Comparison of ENCODE assay signal across 8 mouse cellular contexts in genomic region chr3:95994381-95994846, GRCm38 (mm10). TPM values are rescaled to one million over a fixed set of nuclear protein-coding genes. Genes with fewer than 3 reads are reported as not detected.
A peak's percentile ranks its signal among the peaks of the same experiment; 100 is the strongest.
DNase-seq lines count a peak whose midpoint lies in the region; ATAC-seq and TF ChIP-seq lines count a peak whose summit lies in the region.

No protein-coding gene starts in this region.

- no peaks in the 10 kb centered on the region for H3K9me3 ChIP-seq in embryonic facial prominence, embryonic 12.5 days
- no peaks in the 10 kb centered on the region for H3K9me3 ChIP-seq in hindbrain, embryonic 12.5 days (replicated peaks)
- no peaks in the 10 kb centered on the region for H3K9me3 ChIP-seq in lung, postnatal 0 days (ENCODE audit: low read length)
- H3K9me3 ChIP-seq in stomach, embryonic 14.5 days (ENCODE audit: control insufficient read depth, low read depth, low read length) = no peaks in the 10 kb centered on the region

- TF ChIP-seq CTCF in layer of hippocampus, adult 2 months (conservative IDR thresholded peaks at IDR 0.05) = no peak
- TF ChIP-seq CTCF in lung, postnatal 0 days (IDR thresholded peaks at IDR 0.05) = no peak

- peak overlapping the region; percentile 86 for H3K4me2 ChIP-seq in embryonic facial prominence, embryonic 12.5 days (replicated peaks)
- peak overlapping the region; percentile 91 for H3K4me2 ChIP-seq in hindbrain, embryonic 12.5 days (replicated peaks)
- peak overlapping the region; percentile 92 for H3K4me2 ChIP-seq in lung, postnatal 0 days (replicated peaks; ENCODE audit: low read depth, low read length)
- H3K4me2 ChIP-seq in stomach, embryonic 14.5 days (replicated peaks; ENCODE audit: low read depth, low read length) = peak overlapping the region; percentile 67

- peaks cover 38% of the 10 kb centered on the region for H3K4me1 ChIP-seq in embryonic facial prominence, embryonic 12.5 days
- H3K4me1 ChIP-seq in hindbrain, embryonic 12.5 days = peaks cover 54% of the 10 kb centered on the region
- H3K4me1 ChIP-seq in lung, postnatal 0 days (ENCODE audit: insufficient read depth, low read depth, low read length) = peaks cover 14% of the 10 kb centered on the region; the same call in 1 of the 2 replicates
- peaks cover 18% of the 10 kb centered on the region; the same call in 1 of the 2 replicates for H3K4me1 ChIP-seq in stomach, embryonic 14.5 days (ENCODE audit: control insufficient read depth, insufficient read depth, low read length)

- DNase-seq in layer of hippocampus, adult 2 months (ENCODE audit: low spot score in 2 of 2) = no peak
- no peak for DNase-seq in layer of hippocampus, postnatal 36 days
- DNase-seq in lung, postnatal 0 days (ENCODE audit: low spot score) = peak; percentile 52
- no peak for DNase-seq in left cerebral cortex, adult 18-20 months (ENCODE audit: low spot score in 2 of 2)
- DNase-seq in urinary bladder, adult 18-20 months (ENCODE audit: low spot score in 2 of 2) = no peak

- WGBS in embryonic facial prominence, embryonic 12.5 days = 12% methylated on average over 6 of the region's 6 CpGs
- 8% methylated on average over 6 of the region's 6 CpGs for WGBS in hindbrain, embryonic 12.5 days
- 18% methylated on average over 6 of the region's 6 CpGs for WGBS in lung, postnatal 0 days
- WGBS in stomach, embryonic 14.5 days = 13% methylated on average over 6 of the region's 6 CpGs

- H3K27ac ChIP-seq in layer of hippocampus, adult 2 months = peak overlapping the region; percentile 95
- H3K27ac ChIP-seq in embryonic facial prominence, embryonic 12.5 days = peak overlapping the region; percentile 100
- H3K27ac ChIP-seq in hindbrain, embryonic 12.5 days = peak overlapping the region; percentile 99
- H3K27ac ChIP-seq in lung, postnatal 0 days (ENCODE audit: low read length) = peak overlapping the region; percentile 94
- H3K27ac ChIP-seq in stomach, embryonic 14.5 days (ENCODE audit: low read length) = peak overlapping the region; percentile 97

- no peak for TF ChIP-seq EP300 in lung, postnatal 0 days (IDR thresholded peaks at IDR 0.05)

- H3K36me3 ChIP-seq in embryonic facial prominence, embryonic 12.5 days = peaks cover 36% of the 10 kb centered on the region
- peaks cover 39% of the 10 kb centered on the region for H3K36me3 ChIP-seq in hindbrain, embryonic 12.5 days
- H3K36me3 ChIP-seq in lung, postnatal 0 days (ENCODE audit: insufficient read depth, low read length) = no peaks in the 10 kb centered on the region
- peaks cover 25% of the 10 kb centered on the region for H3K36me3 ChIP-seq in stomach, embryonic 14.5 days (ENCODE audit: control insufficient read depth, insufficient read depth, low read length)

- peak overlapping the region; percentile 78 for H3K4me3 ChIP-seq in layer of hippocampus, adult 2 months
- H3K4me3 ChIP-seq in embryonic facial prominence, embryonic 12.5 days = peak overlapping the region; percentile 76
- H3K4me3 ChIP-seq in hindbrain, embryonic 12.5 days = peak overlapping the region; percentile 88
- peak overlapping the region; percentile 77 for H3K4me3 ChIP-seq in lung, postnatal 0 days (ENCODE audit: low read depth, low read length)
- H3K4me3 ChIP-seq in stomach, embryonic 14.5 days (ENCODE audit: low read depth, low read length) = peak overlapping the region; percentile 67

- peak overlapping the region; percentile 99 for H3K9ac ChIP-seq in embryonic facial prominence, embryonic 12.5 days
- peak overlapping the region; percentile 100 for H3K9ac ChIP-seq in hindbrain, embryonic 12.5 days
- H3K9ac ChIP-seq in lung, postnatal 0 days (replicated peaks; ENCODE audit: low read depth) = peak overlapping the region; percentile 57
- peak overlapping the region; percentile 96 for H3K9ac ChIP-seq in stomach, embryonic 14.5 days (replicated peaks; ENCODE audit: low read depth, low read length)

- H3K27me3 ChIP-seq in embryonic facial prominence, embryonic 12.5 days = no peaks in the 10 kb centered on the region
- H3K27me3 ChIP-seq in hindbrain, embryonic 12.5 days = no peaks in the 10 kb centered on the region
- no peaks in the 10 kb centered on the region for H3K27me3 ChIP-seq in lung, postnatal 0 days (replicated peaks; ENCODE audit: insufficient read depth, low read length)
- H3K27me3 ChIP-seq in stomach, embryonic 14.5 days (ENCODE audit: control insufficient read depth, insufficient read depth, low read length) = no peaks in the 10 kb centered on the region

- ATAC-seq in embryonic facial prominence, embryonic 12.5 days (ENCODE audit: insufficient number of reproducible peaks, insufficient read depth, low FRiP score, low TSS enrichment) = no peak
- ATAC-seq in hindbrain, embryonic 12.5 days (ENCODE audit: low FRiP score) = no peak
- no peak for ATAC-seq in lung, postnatal 0 days
- no peak for ATAC-seq in stomach, embryonic 14.5 days (ENCODE audit: insufficient number of reproducible peaks, insufficient read depth, low FRiP score, low read depth)

RNA-seq across cellular contexts. Expression of gene Plekho1, which starts 1.4 kb away (rescaled TPM):
- 10 to 100 TPM; 39.3 to 44.1 TPM for total RNA-seq in layer of hippocampus, adult 2 months (2021)
- total RNA-seq in layer of hippocampus, postnatal 36 days (2021) = 10 to 100 TPM; 37.3 to 41.0 TPM
- 71.9 and 85.9 TPM in 2 replicates for polyA plus RNA-seq in embryonic facial prominence, embryonic 12.5 days (2016; fragmentation: Nextera tagmentation; extraction: Ambion mirVana)
- 77.4 and 79.3 TPM in 2 replicates for polyA plus RNA-seq in hindbrain, embryonic 12.5 days (2016; fragmentation: Nextera tagmentation; extraction: Ambion mirVana)
- 53.5 and 55.4 TPM in 2 replicates for polyA plus RNA-seq in lung, postnatal 0 days (2015; fragmentation: Nextera tagmentation; extraction: Ambion mirVana)
- polyA plus RNA-seq in stomach, embryonic 14.5 days (2014; fragmentation: Nextera tagmentation; extraction: Ambion mirVana) = 31.3 and 36.3 TPM in 2 replicates
- 10 to 100 TPM; 73.6 to 81.9 TPM for total RNA-seq in left cerebral cortex, adult 18-20 months (2021)
